9 mouse cellular contexts compared by ENCODE assay signal in genomic region chr8:125254188-125255005, GRCm38 (mm10).
DNase-seq lines count a peak whose midpoint lies in the region; ATAC-seq lines count a peak whose summit lies in the region.
"Had no signal": no experiment of that assay in that cellular context is flagged by ENCODE, and none has a peak within 500 bp of the region (broad histone marks: within the 10 kb centered on the region; RNA-seq: fewer than 3 reads in every experiment).

No protein-coding gene starts in this region.

- H3K27ac ChIP-seq in hindbrain, embryonic 11.5 days (ENCODE audit: low read depth, low read length): peak overlapping the region; percentile 91
- H3K27ac ChIP-seq in lung, embryonic 16.5 days (ENCODE audit: low read length): peak overlapping the region; percentile 89

- no peaks in the 10 kb centered on the region for H3K9me3 ChIP-seq in hindbrain, embryonic 11.5 days (ENCODE audit: control insufficient read depth, low read length)
- H3K9me3 ChIP-seq in lung, embryonic 16.5 days (ENCODE audit: control insufficient read depth, low read length): no peaks in the 10 kb centered on the region; the same call in 1 of the 2 replicates

- no peaks in the 10 kb centered on the region for H3K27me3 ChIP-seq in hindbrain, embryonic 11.5 days (ENCODE audit: control insufficient read depth, insufficient read depth, low read length)
- no peaks in the 10 kb centered on the region for H3K27me3 ChIP-seq in lung, embryonic 16.5 days (ENCODE audit: control insufficient read depth, insufficient read depth, low read depth, low read length)

- peak overlapping the region; percentile 37 for H3K4me3 ChIP-seq in hindbrain, embryonic 11.5 days (ENCODE audit: low read depth, low read length)
- peak overlapping the region; percentile 38 for H3K4me3 ChIP-seq in lung, embryonic 16.5 days (ENCODE audit: low read length)
- H3K4me3 ChIP-seq: erythroblast, embryonic 14.5 days had no signal

- 11% methylated on average over 23 of the region's 23 CpGs for WGBS in hindbrain, embryonic 11.5 days
- 22% methylated on average over 23 of the region's 23 CpGs for WGBS in lung, embryonic 16.5 days

- H3K9ac ChIP-seq in hindbrain, embryonic 11.5 days (ENCODE audit: low read depth, low read length): peak overlapping the region; percentile 71
- peak overlapping the region; percentile 68 for H3K9ac ChIP-seq in lung, embryonic 16.5 days (ENCODE audit: low read length)

- H3K4me1 ChIP-seq in hindbrain, embryonic 11.5 days (replicated peaks; ENCODE audit: control insufficient read depth, insufficient read depth, low read length): peaks cover 10% of the 10 kb centered on the region
- peaks cover 14% of the 10 kb centered on the region for H3K4me1 ChIP-seq in lung, embryonic 16.5 days (replicated peaks; ENCODE audit: control insufficient read depth, insufficient read depth, low read length)

- H3K4me2 ChIP-seq in hindbrain, embryonic 11.5 days (replicated peaks; ENCODE audit: low read depth, low read length): peak overlapping the region; percentile 75
- peak overlapping the region; percentile 76 for H3K4me2 ChIP-seq in lung, embryonic 16.5 days (ENCODE audit: low read depth, low read length)

- H3K36me3 ChIP-seq in hindbrain, embryonic 11.5 days (ENCODE audit: control insufficient read depth, insufficient read depth, low read length): no peaks in the 10 kb centered on the region
- H3K36me3 ChIP-seq in lung, embryonic 16.5 days (ENCODE audit: control insufficient read depth, insufficient read depth, low read length): no peaks in the 10 kb centered on the region

- peak; percentile 95 for DNase-seq in Muller cell, postnatal 12 days (ENCODE audit: inconsistent ontology term)
- peak; percentile 96 for DNase-seq in cerebellum, adult 9-10 months
- peak; percentile 90 to 91 for DNase-seq in frontal cortex, postnatal 10 days (ENCODE audit: low spot score in 2 of 2)
- DNase-seq in hindbrain, embryonic 11.5 days (ENCODE audit: low spot score): peak; percentile 92
- peak; percentile 91 to 94 for DNase-seq in layer of hippocampus, postnatal 10 days (ENCODE audit: low spot score in 2 of 2)
- peak; percentile 58 for DNase-seq in ovary, postnatal 14 days (ENCODE audit: low spot score)
- DNase-seq in thymus, postnatal 0 days (ENCODE audit: low spot score): peak; percentile 71

- ATAC-seq in hindbrain, embryonic 11.5 days (ENCODE audit: low FRiP score): peak; percentile 83
- ATAC-seq in lung, embryonic 16.5 days (ENCODE audit: low read depth): peak; percentile 82

Comparison
In these comparisons a context has a peak if more than half of its experiments do, and no peak if none do; other contexts are left out.
1. Peak in every context shown above with its lines: DNase-seq, ATAC-seq, H3K4me3 ChIP-seq and H3K27ac ChIP-seq.